Mouse (Mus musculus) lung, adult 2 months (tissue): ENCODE measurements at regions not wholly inside any gene's neighbourhood (a gene's known extent, or its start where the extent isn't known, plus 50 kb on each side); places are given as distances from the start of the nearest gene placed in this dataset.

ENCODE experiments used
- CTCF ChIP-seq: fragments of 200-500 bp; IDR thresholded peaks from 2 replicates; pipeline ENCODE4 v1.5.1; 2011; ENCODE audit warnings: mild to moderate bottlenecking, low read length, control low read depth; ENCODE audit not compliant: insufficient read depth
- POLR2A ChIP-seq: fragments of 200-500 bp; IDR thresholded peaks from 2 replicates; pipeline ENCODE4 v1.6.1; 2011; ENCODE audit warnings: low read depth, mild to moderate bottlenecking, control low read depth, low read length, borderline replicate concordance; ENCODE audit errors: extremely low read depth

DNA sequence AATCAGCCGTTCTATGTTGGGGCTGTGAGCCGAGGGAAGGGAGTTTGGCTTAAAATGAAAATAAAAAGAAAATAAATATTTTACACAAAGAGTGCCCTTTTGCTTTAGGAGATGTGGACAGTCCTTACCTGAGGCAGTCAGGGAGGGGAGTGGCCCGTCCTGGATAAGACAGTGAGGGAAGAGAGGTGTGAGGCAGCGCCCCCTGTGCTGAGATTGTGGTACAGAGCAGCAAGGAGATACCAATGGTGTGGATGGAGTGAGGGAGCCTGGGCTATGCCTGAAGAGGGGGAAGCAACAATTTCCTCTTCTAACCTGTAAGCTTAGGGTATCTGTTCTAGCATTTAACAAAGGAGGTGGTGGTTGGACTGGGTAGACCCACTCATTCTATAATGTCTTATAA lies 134.5 kb downstream of the Zfp281 start:
- TF ChIP-seq CTCF, result no peak
- no peak for TF ChIP-seq POLR2A
